Mouse (Mus musculus): ENCODE measurements at regions not wholly inside any gene's neighbourhood (a gene's known extent, or its start where the extent isn't known, plus 50 kb on each side); places are given as distances from the start of the nearest gene placed in this dataset.

GRCm38 (mm10) chr12:70729961-70730360 lies 95.4 kb upstream of the Frmd6 start:
- no peak for ATAC-seq (replicated peaks; ENCODE audit: insufficient number of reproducible peaks, low FRiP score, low TSS enrichment, poor library complexity, severe bottlenecking)

- no peak for ATAC-seq (replicated peaks; ENCODE audit: insufficient number of reproducible peaks, low FRiP score, low TSS enrichment, poor library complexity, severe bottlenecking)
These were observed 93.8 kb upstream of the Frmd6 start for GRCm38 (mm10) chr12:70731498-70731897.

- no peak for ATAC-seq (replicated peaks; ENCODE audit: insufficient number of reproducible peaks, low FRiP score, low TSS enrichment, poor library complexity, severe bottlenecking)
These were observed 92.7 kb upstream of the Frmd6 start for GRCm38 (mm10) chr12:70732591-70732990.

DNA sequence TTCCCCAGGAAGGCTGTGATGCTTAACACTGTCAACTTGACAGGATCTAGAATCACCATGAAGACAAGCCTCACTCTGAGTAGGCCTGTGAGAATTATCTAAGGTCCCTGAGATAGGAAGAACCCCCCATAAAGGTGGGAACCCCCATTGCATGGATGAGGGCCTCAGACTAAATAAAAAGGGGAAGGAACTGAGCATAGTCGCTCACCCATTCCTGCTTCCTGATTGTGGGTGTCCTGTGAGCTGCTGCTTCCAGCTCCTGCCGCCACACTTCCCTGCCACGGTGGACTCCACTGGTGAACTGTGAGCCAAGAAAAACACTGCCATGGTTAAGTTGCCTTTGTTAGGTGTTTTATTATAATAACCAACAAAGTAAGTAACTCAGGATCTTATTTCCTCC lies 86.8 kb upstream of the Frmd6 start:
- no peak for ATAC-seq (replicated peaks; ENCODE audit: insufficient number of reproducible peaks, low FRiP score, low TSS enrichment, poor library complexity, severe bottlenecking)

GRCm38 (mm10) chr12:70739316-70739715 lies 86.0 kb upstream of the Frmd6 start:
- no peak for ATAC-seq (replicated peaks; ENCODE audit: insufficient number of reproducible peaks, low FRiP score, low TSS enrichment, poor library complexity, severe bottlenecking)

DNA sequence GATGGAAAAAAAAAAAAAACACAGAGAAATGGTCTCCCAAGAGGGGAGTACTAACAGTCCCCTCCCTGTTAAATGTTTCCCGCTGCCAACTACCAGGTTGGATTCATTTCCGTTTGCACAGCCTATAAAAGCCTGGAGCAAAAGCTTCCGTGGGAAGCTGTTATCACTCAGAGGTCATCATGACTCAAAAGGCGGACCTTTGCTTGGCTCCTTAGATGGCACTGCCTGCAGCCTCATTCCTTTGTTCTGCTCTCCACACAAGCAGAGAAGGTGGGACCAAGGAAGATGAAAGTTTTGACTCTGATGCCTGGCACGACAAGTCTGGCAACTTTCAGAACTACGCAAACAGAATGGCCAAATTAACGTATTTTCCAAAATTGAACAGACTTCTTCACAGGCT lies 85.5 kb upstream of the Frmd6 start:
- no peak for ATAC-seq (replicated peaks; ENCODE audit: insufficient number of reproducible peaks, low FRiP score, low TSS enrichment, poor library complexity, severe bottlenecking)

DNA sequence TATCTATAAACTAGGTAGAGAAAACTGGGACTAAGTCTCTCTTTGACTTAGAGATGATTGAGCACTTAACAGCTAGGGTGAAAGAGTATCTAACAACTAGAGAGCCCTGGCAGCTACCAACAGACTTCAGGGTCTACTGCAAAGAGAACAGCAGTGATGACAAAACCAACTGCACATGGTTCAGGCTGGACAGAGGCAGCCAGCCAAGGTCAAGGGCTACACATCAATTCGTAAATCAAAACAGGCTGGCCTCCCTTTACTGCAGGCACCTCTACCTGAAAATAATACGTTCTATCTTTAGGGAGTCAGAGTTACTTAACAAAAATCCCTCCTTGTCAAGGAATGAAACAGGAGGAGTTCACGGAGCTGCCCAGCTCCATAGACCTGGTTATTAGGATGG lies 82.5 kb upstream of the Frmd6 start:
- no peak for ATAC-seq (replicated peaks; ENCODE audit: insufficient number of reproducible peaks, low FRiP score, low TSS enrichment, poor library complexity, severe bottlenecking)

GRCm38 (mm10) chr12:70745681-70746080 lies 79.6 kb upstream of the Frmd6 start:
- ATAC-seq (replicated peaks; ENCODE audit: insufficient number of reproducible peaks, low FRiP score, low TSS enrichment, poor library complexity, severe bottlenecking): no peak

- no peak for ATAC-seq (replicated peaks; ENCODE audit: insufficient number of reproducible peaks, low FRiP score, low TSS enrichment, poor library complexity, severe bottlenecking)
These were observed 75.7 kb upstream of the Frmd6 start for GRCm38 (mm10) chr12:70749651-70750050.

DNA sequence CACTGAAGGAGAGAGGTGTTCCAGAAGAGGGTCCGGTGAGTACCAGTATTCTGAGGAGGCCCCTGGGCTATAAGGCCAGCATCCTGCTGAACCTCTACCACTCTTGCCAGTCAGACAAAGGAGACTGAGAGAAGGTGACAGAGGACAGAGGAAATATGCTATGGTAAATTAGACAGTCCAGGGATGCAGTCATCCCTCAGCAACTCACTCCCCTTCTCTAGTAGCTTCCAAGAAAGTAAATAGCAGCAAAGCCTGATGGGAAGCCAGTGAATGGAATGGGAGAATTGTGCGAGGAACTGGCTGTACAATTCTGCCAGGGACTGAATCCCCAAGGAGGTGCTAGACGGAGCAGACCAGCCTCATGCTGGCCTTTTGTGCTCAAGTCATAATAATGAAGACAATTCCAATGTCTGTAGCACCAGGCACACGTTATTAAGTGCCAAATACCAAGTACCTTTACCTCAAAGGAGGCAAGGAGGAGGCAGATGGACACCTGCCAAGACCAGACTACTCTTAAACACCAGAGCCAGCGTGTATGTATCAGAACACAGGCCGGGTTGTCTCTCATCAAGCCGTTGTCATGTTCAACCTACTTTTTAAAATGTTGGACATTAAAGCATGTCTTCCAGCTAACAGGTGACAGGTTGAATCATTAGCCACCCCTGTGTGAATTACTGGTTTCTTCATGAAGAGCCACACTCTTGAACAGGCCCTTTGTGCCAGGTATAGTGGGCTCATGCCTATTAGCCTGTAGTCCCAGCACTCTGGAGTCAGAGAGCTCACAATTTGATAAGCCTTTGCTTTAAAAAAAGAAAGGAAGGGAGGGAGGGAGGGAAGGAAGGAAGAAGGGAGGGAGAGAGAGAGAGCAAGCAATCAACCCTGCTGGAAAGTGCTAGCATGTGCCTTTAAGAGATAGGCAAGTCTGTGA lies 74.4 kb upstream of the Frmd6 start:
- no peak for ATAC-seq (replicated peaks; ENCODE audit: insufficient number of reproducible peaks, low FRiP score, low TSS enrichment, poor library complexity, severe bottlenecking)

GRCm38 (mm10) chr12:70752266-70752910 lies 72.9 kb upstream of the Frmd6 start:
- no peak for ATAC-seq (replicated peaks; ENCODE audit: insufficient number of reproducible peaks, low FRiP score, low TSS enrichment, poor library complexity, severe bottlenecking)

DNA sequence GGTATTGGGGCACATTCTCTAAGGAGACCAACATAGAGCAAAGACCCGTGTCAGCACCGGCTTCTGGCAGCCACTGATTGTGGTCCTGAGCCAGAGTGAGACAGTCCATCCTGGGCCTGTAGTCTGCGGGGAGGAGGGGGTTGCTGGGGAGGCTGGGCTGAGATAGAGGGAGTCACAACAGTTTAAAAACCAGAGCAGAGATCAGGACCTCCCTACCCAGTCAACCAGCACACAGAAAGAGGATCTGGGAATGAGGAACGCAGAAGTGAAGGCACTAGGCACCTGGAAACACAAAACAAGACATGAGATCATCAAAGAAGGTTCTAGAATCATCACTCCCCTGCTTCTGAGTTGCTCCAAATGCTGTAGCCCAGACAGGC lies 72.4 kb upstream of the Frmd6 start:
- no peak for ATAC-seq (replicated peaks; ENCODE audit: insufficient number of reproducible peaks, low FRiP score, low TSS enrichment, poor library complexity, severe bottlenecking)

DNA sequence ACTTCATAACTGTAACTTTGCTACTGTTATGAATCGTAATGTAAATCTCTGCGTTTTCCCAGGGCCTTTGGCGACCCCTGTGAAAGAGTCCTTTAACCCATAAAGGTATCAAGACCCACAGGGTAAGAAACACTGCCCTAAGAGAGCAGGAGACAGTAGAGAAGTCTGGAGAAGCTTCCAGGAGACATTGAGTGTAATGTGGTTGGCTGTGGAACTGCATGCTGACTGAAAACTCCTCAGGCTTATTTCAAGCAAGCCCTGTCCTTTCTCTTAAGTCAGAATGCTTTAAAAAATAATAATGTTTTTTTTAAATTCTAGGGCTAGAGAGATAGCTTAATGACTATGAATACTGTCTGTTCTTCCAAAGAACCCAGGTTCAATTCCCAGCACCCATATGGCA lies 71.9 kb upstream of the Frmd6 start:
- no peak for ATAC-seq (replicated peaks; ENCODE audit: insufficient number of reproducible peaks, low FRiP score, low TSS enrichment, poor library complexity, severe bottlenecking)

- ATAC-seq (replicated peaks; ENCODE audit: insufficient number of reproducible peaks, low FRiP score, low TSS enrichment, poor library complexity, severe bottlenecking): no peak
These were observed 67.2 kb upstream of the Frmd6 start for GRCm38 (mm10) chr12:70758080-70758479.

DNA sequence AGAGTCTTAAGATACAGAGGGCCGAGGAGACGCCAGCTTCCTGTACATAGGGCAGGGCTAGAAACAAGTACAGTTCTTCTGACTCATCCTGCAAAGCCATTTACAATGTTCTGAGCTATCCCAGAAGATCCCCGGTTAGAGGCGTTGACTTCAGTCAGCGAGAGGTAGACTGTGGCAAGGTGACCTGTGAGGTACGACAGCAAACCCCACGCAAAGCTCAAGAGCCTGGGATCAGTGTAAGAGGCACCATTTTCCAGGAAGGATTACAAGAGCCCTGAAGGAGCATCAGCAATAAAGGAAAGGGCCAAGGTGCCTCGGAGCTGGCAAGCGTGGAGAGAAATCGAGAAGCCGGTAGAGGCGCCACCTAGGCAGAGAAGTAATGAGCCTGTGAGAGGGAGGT lies 61.8 kb upstream of the Frmd6 start:
- ATAC-seq (replicated peaks; ENCODE audit: insufficient number of reproducible peaks, low FRiP score, low TSS enrichment, poor library complexity, severe bottlenecking): no peak

GRCm38 (mm10) chr12:70766319-70766718 lies 59.0 kb upstream of the Frmd6 start:
- no peak for ATAC-seq (replicated peaks; ENCODE audit: insufficient number of reproducible peaks, low FRiP score, low TSS enrichment, poor library complexity, severe bottlenecking)

- ATAC-seq (replicated peaks; ENCODE audit: insufficient number of reproducible peaks, low FRiP score, low TSS enrichment, poor library complexity, severe bottlenecking): no peak
These were observed 57.4 kb upstream of the Frmd6 start for GRCm38 (mm10) chr12:70767959-70768358.

DNA sequence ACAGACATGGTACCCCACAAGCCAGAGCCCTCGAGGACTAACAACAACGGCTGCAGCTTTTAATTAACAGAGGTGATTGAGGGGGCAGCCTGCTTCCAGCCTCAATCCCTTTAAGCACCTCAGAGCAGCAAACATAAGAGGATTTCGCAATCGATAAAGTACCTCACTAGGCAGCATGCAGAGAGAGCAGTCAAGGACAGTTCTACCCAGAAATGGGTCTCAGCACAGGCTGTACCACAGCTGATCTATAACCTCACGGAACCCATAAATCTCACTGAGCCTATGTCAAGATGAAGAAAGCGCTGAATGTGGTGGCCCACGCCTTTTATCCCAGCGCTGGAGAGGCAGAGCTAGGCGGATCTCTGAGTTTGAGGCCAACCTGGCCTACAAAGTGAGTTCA lies 56.6 kb upstream of the Frmd6 start:
- ATAC-seq (replicated peaks; ENCODE audit: insufficient number of reproducible peaks, low FRiP score, low TSS enrichment, poor library complexity, severe bottlenecking): no peak

GRCm38 (mm10) chr12:70769538-70770176 lies 55.7 kb upstream of the Frmd6 start:
- no peak for ATAC-seq (replicated peaks; ENCODE audit: insufficient number of reproducible peaks, low FRiP score, low TSS enrichment, poor library complexity, severe bottlenecking)

- ATAC-seq (replicated peaks; ENCODE audit: insufficient number of reproducible peaks, low FRiP score, low TSS enrichment, poor library complexity, severe bottlenecking): no peak
These were observed 51.3 kb upstream of the Frmd6 start for GRCm38 (mm10) chr12:70774006-70774405.

Measured in monocyte, adult 5-6 weeks (primary cell).